In genomic region chr5:141689442-141690105, GRCm38 (mm10) we compare ENCODE assay signal across 19 mouse cellular contexts.
DNase-seq lines count a peak whose midpoint lies in the region; ATAC-seq and TF ChIP-seq lines count a peak whose summit lies in the region.
"Had no signal": no experiment of that assay in that cellular context is flagged by ENCODE, and none has a peak within 500 bp of the region (broad histone marks: within the 10 kb centered on the region; RNA-seq: fewer than 3 reads in every experiment).

No protein-coding gene starts in this region.

- no peaks in the 10 kb centered on the region for H3K27me3 ChIP-seq in cerebellum, adult 2 months (ENCODE audit: control insufficient read depth, insufficient read depth, low read length)
- no peaks in the 10 kb centered on the region for H3K27me3 ChIP-seq in midbrain, embryonic 11.5 days (ENCODE audit: control insufficient read depth, insufficient read depth, low read length)
- no peaks in the 10 kb centered on the region for H3K27me3 ChIP-seq in midbrain, embryonic 15.5 days (replicated peaks)
- H3K27me3 ChIP-seq: CH12.LX; embryonic facial prominence, embryonic 15.5 days had no signal

- no peaks in the 10 kb centered on the region for H3K9me3 ChIP-seq in midbrain, embryonic 11.5 days (ENCODE audit: control insufficient read depth, low read length)
- no peaks in the 10 kb centered on the region for H3K9me3 ChIP-seq in midbrain, embryonic 15.5 days
- H3K9me3 ChIP-seq: embryonic facial prominence, embryonic 15.5 days had no signal

- peaks cover 17% of the 10 kb centered on the region for H3K4me1 ChIP-seq in cerebellum, adult 2 months (ENCODE audit: control insufficient read depth, insufficient read depth, low read length)
- peaks cover under 1% of the 10 kb centered on the region; the same call in 1 of the 2 replicates for H3K4me1 ChIP-seq in midbrain, embryonic 11.5 days (ENCODE audit: control insufficient read depth, insufficient read depth, low read length)
- H3K4me1 ChIP-seq in midbrain, embryonic 15.5 days: peaks cover 1% of the 10 kb centered on the region; the same call in 1 of the 2 replicates

- 20% methylated on average over 12 of the region's 12 CpGs for WGBS in cerebellum, adult 2 months
- 87% methylated on average over 12 of the region's 12 CpGs for WGBS in midbrain, embryonic 11.5 days
- 61% methylated on average over 12 of the region's 12 CpGs for WGBS in midbrain, embryonic 15.5 days

- no peak overlapping the region for H3K4me2 ChIP-seq in midbrain, embryonic 11.5 days
- H3K4me2 ChIP-seq in midbrain, embryonic 15.5 days: no peak overlapping the region
- H3K4me2 ChIP-seq: embryonic facial prominence, embryonic 15.5 days; heart, embryonic 11.5 days had no signal

- ATAC-seq in midbrain, embryonic 11.5 days (ENCODE audit: low FRiP score): no peak
- ATAC-seq in midbrain, embryonic 15.5 days (replicated peaks): no peak
- ATAC-seq: forebrain, embryonic 16.5 days; lung, postnatal 0 days had no signal

- no peak for TF ChIP-seq CTCF in cerebellum, adult 2 months (IDR thresholded peaks at IDR 0.05; ENCODE audit: borderline replicate concordance, insufficient read depth, low read depth, low read length)

- no peak for TF ChIP-seq POLR2A in cerebellum, adult 2 months (IDR thresholded peaks at IDR 0.05; ENCODE audit: borderline replicate concordance, insufficient read depth, low read length)

- no peak overlapping the region for H3K27ac ChIP-seq in cerebellum, adult 2 months (ENCODE audit: insufficient read depth, low read length)
- no peak overlapping the region for H3K27ac ChIP-seq in midbrain, embryonic 11.5 days (ENCODE audit: low read depth, low read length)
- H3K27ac ChIP-seq in midbrain, embryonic 15.5 days: no peak overlapping the region
- H3K27ac ChIP-seq: embryonic facial prominence, embryonic 15.5 days; layer of hippocampus, adult 2 months had no signal

- no peaks in the 10 kb centered on the region for H3K36me3 ChIP-seq in midbrain, embryonic 11.5 days (ENCODE audit: control insufficient read depth, insufficient read depth, low read length)
- H3K36me3 ChIP-seq in midbrain, embryonic 15.5 days (replicated peaks): no peaks in the 10 kb centered on the region
- H3K36me3 ChIP-seq: embryonic facial prominence, embryonic 15.5 days had no signal

- H3K9ac ChIP-seq in midbrain, embryonic 11.5 days (ENCODE audit: low read length): no peak overlapping the region
- H3K9ac ChIP-seq in midbrain, embryonic 15.5 days: no peak overlapping the region
- H3K9ac ChIP-seq: embryonic facial prominence, embryonic 15.5 days had no signal

- peak; percentile 34 to 57 for DNase-seq in cerebellum, adult 2 months
- DNase-seq in cerebellum, adult 8-10 months: no peak
- DNase-seq in midbrain, embryonic 11.5 days (ENCODE audit: low spot score, missing footprints): peak; percentile 74
- peak; percentile 30 to 37 for DNase-seq in cerebellum, postnatal 36 days
- no peak for DNase-seq in gastrocnemius, postnatal 14 days
- DNase-seq in gastrocnemius, adult 18-20 months (ENCODE audit: low spot score): no peak
- DNase-seq: adrenal gland, postnatal 25 days; heart, postnatal 14 days; kidney, adult 2 months; kidney, postnatal 10 days; liver; thymus, postnatal 36 days had no signal

- intact Hi-C loops in gastrocnemius, postnatal 14 days (cut with DNase I; ENCODE audit: low total_unique reads): no loop called here

- H3K4me3 ChIP-seq in cerebellum, adult 2 months (replicated peaks; ENCODE audit: insufficient read depth, low read depth, low read length): no peak overlapping the region
- H3K4me3 ChIP-seq in midbrain, embryonic 11.5 days (ENCODE audit: low read depth, low read length): no peak overlapping the region
- no peak overlapping the region for H3K4me3 ChIP-seq in midbrain, embryonic 15.5 days
- H3K4me3 ChIP-seq: embryonic facial prominence, embryonic 15.5 days; layer of hippocampus, adult 2 months had no signal

Comparison
In these comparisons a context has a peak if more than half of its experiments do, and no peak if none do; other contexts are left out.
1. DNase-seq: peak in cerebellum, adult 2 months (2 of 2), midbrain, embryonic 11.5 days (single experiment) and cerebellum, postnatal 36 days (2 of 2); none in cerebellum, adult 8-10 months (single experiment), gastrocnemius, postnatal 14 days (single experiment) and gastrocnemius, adult 18-20 months (single experiment).